Mouse (Mus musculus) hindbrain, embryonic 15.5 days (tissue): ENCODE results near the gene Mrpl35. TPM values are rescaled to one million over a fixed set of nuclear protein-coding genes. Genes with fewer than 3 reads are reported as not detected.
"Not testable (repeated sequence)": the region's sequence is repeated elsewhere in the genome, so short reads cannot be mapped to it uniquely, and the experiment has no call there.

ENCODE experiments used
- ATAC-seq: fragments of 200-750 bp; cut with Nextera tagmentation; 2 replicates; pipeline ENCODE4 v1.8.0; 2017; ENCODE audit warnings: low read depth, moderate number of reproducible peaks, moderate TSS enrichment; ENCODE audit not compliant: low FRiP score
- H3K27ac ChIP-seq: fragments of 300-500 bp; sonication (generic); replicated peaks from 2 replicates; pipeline ENCODE4 v1.5.1; 2015; ENCODE audit warnings: mild to moderate bottlenecking, inconsistent platforms
- H3K27me3 ChIP-seq: fragments of 300-500 bp; sonication (generic); 2 replicates; pipeline ENCODE4 v1.6.1; 2015; ENCODE audit warnings: control low read depth, inconsistent platforms
- H3K36me3 ChIP-seq: fragments of 300-500 bp; sonication (generic); 2 replicates; pipeline ENCODE4 v1.6.1; 2015; ENCODE audit warnings: control low read depth, inconsistent platforms
- H3K4me1 ChIP-seq: fragments of 300-500 bp; sonication (generic); replicated peaks from 2 replicates; pipeline ENCODE4 v1.6.1; 2015; ENCODE audit warnings: control low read depth, inconsistent platforms
- H3K4me2 ChIP-seq: fragments of 300-500 bp; sonication (generic); 2 replicates; pipeline ENCODE4 v1.6.1; 2015; ENCODE audit warnings: moderate library complexity, mild to moderate bottlenecking, inconsistent platforms
- H3K4me3 ChIP-seq: fragments of 300-500 bp; sonication (generic); 2 replicates; pipeline ENCODE4 v1.5.1; 2015; ENCODE audit warnings: mild to moderate bottlenecking, inconsistent platforms
- H3K9ac ChIP-seq: fragments of 300-500 bp; sonication (generic); 2 replicates; pipeline ENCODE4 v1.6.1; 2015; ENCODE audit warnings: inconsistent platforms
- H3K9me3 ChIP-seq: fragments of 300-500 bp; sonication (generic); 2 replicates; pipeline ENCODE4 v1.6.1; 2016; ENCODE audit warnings: control low read depth, inconsistent platforms
- WGBS: fragments of 180-500 bp; shearing (Covaris S2); methylation state at CpG from one replicate; pipeline ENCODE4 v1.1.7; 2015; 5-methylcytosine and 5-hydroxymethylcytosine counted together
- polyA plus RNA-seq: library from polyadenylated mRNA; unstranded; fragments of >200 nt; fragmentation: Nextera tagmentation; extraction: Ambion mirVana; gene quantifications from 2 replicates; pipeline ENCODE4 v1.2.1, GENCODE M21; 2015

The Mrpl35 gene
- polyA plus RNA-seq, result 39.7 and 39.8 TPM in 2 replicates

- ATAC-seq, result no peak
- Histone ChIP-seq H3K9me3 (no peaks in the 10 kb centered on the region), H3K4me1 (peaks cover 18% of the 10 kb centered on the region), H3K27ac (no peak within 1 kb of the TSS), H3K4me3 (no peak within 1 kb of the TSS), H3K36me3 (no peaks in the 10 kb centered on the region), H3K4me2 (no peak within 1 kb of the TSS), H3K9ac (no peak within 1 kb of the TSS), H3K27me3 (0 out of 2 replicates have a peak, but pooled peaks cover 5% of the 10 kb centered on the region)
- 44% methylated on average over 1 of the region's 1 CpGs for whole genome bisulfite sequencing
Observed at GRCm38 (mm10) chr6:71826869-71827268, at the start of gene Mrpl35. Mrpl35 (minus strand) TSS chr6:71826969.

- ATAC-seq, result no peak
- no peaks in the 10 kb centered on the region for H3K9me3 ChIP-seq
- peaks cover 77% of the 10 kb centered on the region for H3K36me3 ChIP-seq
- no peak overlapping the region for H3K4me2 ChIP-seq
- H3K4me1 ChIP-seq, result no peaks in the 10 kb centered on the region
- WGBS, result 95% methylated on average over 9 of the region's 9 CpGs
- no peaks in the 10 kb centered on the region for H3K27me3 ChIP-seq
- H3K4me3 ChIP-seq, result no peak overlapping the region
- no peak overlapping the region for H3K27ac ChIP-seq
- no peak overlapping the region for H3K9ac ChIP-seq
Observed at GRCm38 (mm10) chr6:71871396-71871795, 44.6 kb upstream of the Mrpl35 start.

- Histone ChIP-seq H3K4me3 (no peak overlapping the region), H3K27me3 (no peaks in the 10 kb centered on the region), H3K36me3 (peaks cover 83% of the 10 kb centered on the region), H3K4me2 (no peak overlapping the region), H3K4me1 (no peaks in the 10 kb centered on the region), H3K9ac (no peak overlapping the region), H3K27ac (no peak overlapping the region), H3K9me3 (no peaks in the 10 kb centered on the region)
- no peak for ATAC-seq
- WGBS, result 91% methylated on average over 1 of the region's 1 CpGs
Observed at GRCm38 (mm10) chr6:71868809-71869208, 42.0 kb upstream of the Mrpl35 start.

- H3K9me3 ChIP-seq, result no peaks in the 10 kb centered on the region
- H3K27ac ChIP-seq, result no peak overlapping the region
- no peak overlapping the region for H3K4me3 ChIP-seq
- no peak overlapping the region for H3K4me2 ChIP-seq
- H3K4me1 ChIP-seq, result no peaks in the 10 kb centered on the region
- H3K27me3 ChIP-seq, result no peaks in the 10 kb centered on the region
- ATAC-seq, result no peak
- peaks cover 84% of the 10 kb centered on the region for H3K36me3 ChIP-seq
- WGBS, result 88% methylated on average over 2 of the region's 2 CpGs
- H3K9ac ChIP-seq, result no peak overlapping the region
Observed at GRCm38 (mm10) chr6:71867751-71868150, 41.0 kb upstream of the Mrpl35 start.

GRCm38 (mm10) chr6:71846906-71847305, 20.1 kb upstream of the Mrpl35 start:
- not testable (repeated sequence) for H3K4me3 ChIP-seq, H3K27ac ChIP-seq, ATAC-seq, H3K9me3 ChIP-seq, H3K9ac ChIP-seq, H3K27me3 ChIP-seq, H3K4me2 ChIP-seq, H3K4me1 ChIP-seq
- H3K36me3 ChIP-seq, result peaks cover 37% of the 10 kb centered on the region
- 90% methylated on average over 6 of the region's 6 CpGs for WGBS

- no peak for ATAC-seq
Observed at GRCm38 (mm10) chr6:71840597-71841290, 14.0 kb upstream of the Mrpl35 start.

GRCm38 (mm10) chr6:71839815-71840214, 13.0 kb upstream of the Mrpl35 start:
- Histone ChIP-seq H3K36me3 (peaks cover 7% of the 10 kb centered on the region), H3K27me3 (no peaks in the 10 kb centered on the region), H3K27ac (no peak overlapping the region), H3K4me2 (no peak overlapping the region), H3K9ac (no peak overlapping the region), H3K4me1 (no peaks in the 10 kb centered on the region), H3K4me3 (no peak overlapping the region), H3K9me3 (no peaks in the 10 kb centered on the region)
- ATAC-seq, result no peak

More at GRCm38 (mm10) chr6:71840597-71841290, 14.0 kb upstream of the Mrpl35 start:
- Histone ChIP-seq H3K27me3 (no peaks in the 10 kb centered on the region), H3K4me2 (no peak overlapping the region), H3K36me3 (peaks cover 5% of the 10 kb centered on the region; the same call in 1 of the 2 replicates), H3K27ac (no peak overlapping the region), H3K4me3 (no peak overlapping the region), H3K4me1 (no peaks in the 10 kb centered on the region), H3K9me3 (no peaks in the 10 kb centered on the region), H3K9ac (no peak overlapping the region)
- WGBS, result 97% methylated on average over 1 of the region's 1 CpGs

- H3K9me3 ChIP-seq, result no peaks in the 10 kb centered on the region
- H3K9ac ChIP-seq, result no peak overlapping the region
- ATAC-seq, result no peak
- 71% methylated on average over 2 of the region's 2 CpGs for WGBS
- no peak overlapping the region for H3K27ac ChIP-seq
- H3K4me1 ChIP-seq, result peaks cover 15% of the 10 kb centered on the region
- no peak overlapping the region for H3K4me2 ChIP-seq
- H3K36me3 ChIP-seq, result peaks cover 16% of the 10 kb centered on the region; the same call in 1 of the 2 replicates
- no peaks in the 10 kb centered on the region for H3K27me3 ChIP-seq
- no peak overlapping the region for H3K4me3 ChIP-seq
Observed at GRCm38 (mm10) chr6:71836811-71837210, 10.0 kb upstream of the Mrpl35 start.

- peak overlapping the region; percentile 85 for H3K9ac ChIP-seq
- peak overlapping the region; percentile 83 for H3K4me2 ChIP-seq
- peaks cover 19% of the 10 kb centered on the region for H3K4me1 ChIP-seq
- WGBS, result under 1% methylated on average over 21 of the region's 21 CpGs
- H3K4me3 ChIP-seq, result peak overlapping the region; percentile 77
- H3K27me3 ChIP-seq, result 0 out of 2 replicates have a peak, but pooled peaks cover 2% of the 10 kb centered on the region
- peak; percentile 99 for ATAC-seq
- peak overlapping the region; percentile 94 for H3K27ac ChIP-seq
- peaks cover 16% of the 10 kb centered on the region; the same call in 1 of the 2 replicates for H3K36me3 ChIP-seq
- no peaks in the 10 kb centered on the region for H3K9me3 ChIP-seq
Observed at GRCm38 (mm10) chr6:71831581-71831960, 4.8 kb upstream of the Mrpl35 start.

- H3K9me3 ChIP-seq, result no peaks in the 10 kb centered on the region
- peak within 1 kb of the TSS; percentile 77 for H3K4me3 ChIP-seq
- WGBS, result under 1% methylated on average over 64 of the region's 64 CpGs
- H3K4me2 ChIP-seq, result peak within 1 kb of the TSS; percentile 83
- H3K4me1 ChIP-seq, result peaks cover 19% of the 10 kb centered on the region
- peak within 1 kb of the TSS; percentile 94 for H3K27ac ChIP-seq
- 0 out of 2 replicates have a peak, but pooled peaks cover 5% of the 10 kb centered on the region for H3K27me3 ChIP-seq
- ATAC-seq, result peak; percentile 99
- peaks cover 16% of the 10 kb centered on the region; the same call in 1 of the 2 replicates for H3K36me3 ChIP-seq
- H3K9ac ChIP-seq, result peak within 1 kb of the TSS; percentile 85
Observed at GRCm38 (mm10) chr6:71830690-71831580, 4.2 kb upstream of the Mrpl35 start, which contains the start of gene Immt. Immt (plus strand) TSS chr6:71831331.

- H3K36me3 ChIP-seq, result 0 out of 2 replicates have a peak, but pooled peaks cover 9% of the 10 kb centered on the region
- no peak overlapping the region for H3K4me3 ChIP-seq
- ATAC-seq, result no peak
- 89% methylated on average over 9 of the region's 9 CpGs for WGBS
- peaks cover 19% of the 10 kb centered on the region for H3K4me1 ChIP-seq
- H3K27ac ChIP-seq, result no peak overlapping the region
- no peak overlapping the region for H3K9ac ChIP-seq
- H3K27me3 ChIP-seq, result 0 out of 2 replicates have a peak, but pooled peaks cover 5% of the 10 kb centered on the region
- no peak overlapping the region for H3K4me2 ChIP-seq
- H3K9me3 ChIP-seq, result no peaks in the 10 kb centered on the region
Observed at GRCm38 (mm10) chr6:71829768-71830167, 3.0 kb upstream of the Mrpl35 start.

- H3K4me2 ChIP-seq, result peak overlapping the region; percentile 70
- peak overlapping the region; percentile 87 for H3K4me3 ChIP-seq
- no peaks in the 10 kb centered on the region for H3K9me3 ChIP-seq
- H3K36me3 ChIP-seq, result no peaks in the 10 kb centered on the region
- ATAC-seq, result peak; percentile 58; the same call in 1 of the 2 replicates
- H3K27ac ChIP-seq, result no peak overlapping the region
- no peak overlapping the region for H3K9ac ChIP-seq
- WGBS, result 43% methylated on average over 3 of the region's 3 CpGs
- H3K27me3 ChIP-seq, result 0 out of 2 replicates have a peak, but pooled peaks cover 5% of the 10 kb centered on the region
- H3K4me1 ChIP-seq, result peaks cover 13% of the 10 kb centered on the region
Observed at GRCm38 (mm10) chr6:71823961-71824360, 2.8 kb downstream of the Mrpl35 start.
